Mouse (Mus musculus) bone marrow macrophage, adult 2 months (primary cell): ENCODE measurements around the gene Adm2.

Experiments
- CTCF ChIP-seq: IDR thresholded peaks from 2 replicates; pipeline ENCODE4 v1.5.1; 2012; ENCODE audit warnings: low read depth, mild to moderate bottlenecking, low read length, moderate library complexity
- POLR2A ChIP-seq: IDR thresholded peaks from 2 replicates; pipeline ENCODE4 v1.6.1; 2012; ENCODE audit warnings: mild to moderate bottlenecking, low read depth, low read length, borderline replicate concordance

GRCm38 (mm10) chr15:89315190-89315731, 7.3 kb upstream of the Adm2 start, which contains the start of gene Sbf1:
- TF ChIP-seq CTCF: no peak
- no peak for TF ChIP-seq POLR2A
